Comparison of ENCODE assay signal across 23 mouse cellular contexts in the genomic region with DNA sequence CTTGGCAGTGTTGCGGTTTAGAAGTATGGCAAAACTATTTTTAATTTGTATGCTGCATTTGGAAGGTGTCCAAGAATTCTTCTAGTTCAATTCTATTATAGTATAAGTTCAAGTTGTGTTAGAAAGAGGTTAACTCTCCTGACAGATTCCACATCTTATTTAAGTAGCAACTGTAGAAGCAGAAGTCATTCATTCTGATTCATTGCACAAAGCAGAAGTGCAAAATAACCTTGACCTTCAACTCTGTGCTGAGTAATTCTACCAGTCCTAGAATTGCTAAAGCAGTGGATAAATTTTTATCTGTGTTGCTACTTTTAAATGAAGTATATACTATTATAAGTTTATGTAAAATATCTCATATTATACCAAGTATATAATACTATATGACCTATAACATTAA.
DNase-seq lines count a peak whose midpoint lies in the region; ATAC-seq lines count a peak whose summit lies in the region.
"Had no signal": no experiment of that assay in that cellular context is flagged by ENCODE, and none has a peak within 500 bp of the region (broad histone marks: within the 10 kb centered on the region; RNA-seq: fewer than 3 reads in every experiment).

No protein-coding gene starts in this region.

- H3K27ac ChIP-seq in embryonic facial prominence, embryonic 14.5 days (replicated peaks; ENCODE audit: low read depth, low read length) = no peak overlapping the region
- no peak overlapping the region for H3K27ac ChIP-seq in embryonic facial prominence, embryonic 10.5 days (replicated peaks)
- 0 out of 2 replicates have a peak overlapping the region, but pooled peaks have one; percentile 42 for H3K27ac ChIP-seq in heart, embryonic 16.5 days (ENCODE audit: low read length)
- H3K27ac ChIP-seq in heart, embryonic 11.5 days (ENCODE audit: low read depth, low read length) = no peak overlapping the region
- H3K27ac ChIP-seq: embryonic facial prominence, embryonic 13.5 days; forebrain, embryonic 13.5 days; hindbrain, embryonic 12.5 days had no signal

- ATAC-seq in embryonic facial prominence, embryonic 14.5 days (ENCODE audit: low read depth) = no peak
- ATAC-seq in heart, embryonic 16.5 days (replicated peaks; ENCODE audit: extremely low read depth, insufficient read depth, low FRiP score) = peak; percentile 66
- no peak for ATAC-seq in heart, embryonic 11.5 days (replicated peaks; ENCODE audit: insufficient number of reproducible peaks, low FRiP score, low TSS enrichment)
- ATAC-seq: activated CD4-positive, CD25-positive, alpha-beta regulatory T cell, adult 4 months; forebrain, embryonic 13.5 days; hindbrain, embryonic 16.5 days; inflammation-experienced regulatory T-cells, adult 6 months; intestine, postnatal 0 days; Patski had no signal

- H3K27me3 ChIP-seq in embryonic facial prominence, embryonic 14.5 days (replicated peaks; ENCODE audit: control insufficient read depth, insufficient read depth, low read length) = no peaks in the 10 kb centered on the region
- H3K27me3 ChIP-seq in embryonic facial prominence, embryonic 10.5 days (replicated peaks; ENCODE audit: low read depth, poor library complexity, severe bottlenecking) = no peaks in the 10 kb centered on the region
- no peaks in the 10 kb centered on the region for H3K27me3 ChIP-seq in heart, embryonic 16.5 days (ENCODE audit: control insufficient read depth, insufficient read depth, low read length)
- no peaks in the 10 kb centered on the region for H3K27me3 ChIP-seq in heart, embryonic 11.5 days (ENCODE audit: control insufficient read depth, insufficient read depth, low read length)
- H3K27me3 ChIP-seq: CH12.LX; embryonic facial prominence, embryonic 13.5 days; forebrain, embryonic 13.5 days; hindbrain, embryonic 12.5 days; Patski had no signal

- peak; percentile 25 for DNase-seq in adrenal gland, adult 2 months
- no peak for DNase-seq in adrenal gland, postnatal 4 days (ENCODE audit: low spot score in 2 of 2)
- DNase-seq in embryonic facial prominence, embryonic 14.5 days (ENCODE audit: low spot score) = peak; percentile 3
- DNase-seq in embryonic facial prominence, embryonic 10.5 days (ENCODE audit: low spot score) = no peak
- DNase-seq in brain, adult 2 months (ENCODE audit: low read depth, low spot score) = peak; percentile 9
- no peak for DNase-seq in lung, postnatal 14 days
- DNase-seq: cerebellum, postnatal 14 days; gastrocnemius, postnatal 10 days; heart, postnatal 10 days; heart, postnatal 4 days; kidney, adult 9 months; kidney, postnatal 10 days had no signal

- H3K9me3 ChIP-seq in embryonic facial prominence, embryonic 14.5 days (ENCODE audit: control insufficient read depth, low read length) = no peaks in the 10 kb centered on the region
- no peaks in the 10 kb centered on the region for H3K9me3 ChIP-seq in embryonic facial prominence, embryonic 10.5 days
- peaks cover 5% of the 10 kb centered on the region; the same call in 1 of the 2 replicates for H3K9me3 ChIP-seq in heart, embryonic 16.5 days (replicated peaks; ENCODE audit: control insufficient read depth, low read length)
- no peaks in the 10 kb centered on the region for H3K9me3 ChIP-seq in heart, embryonic 11.5 days (replicated peaks; ENCODE audit: control insufficient read depth, low read length)
- H3K9me3 ChIP-seq: forebrain, embryonic 13.5 days; hindbrain, embryonic 12.5 days had no signal

- H3K4me2 ChIP-seq in embryonic facial prominence, embryonic 14.5 days (ENCODE audit: low read depth, low read length) = no peak overlapping the region
- H3K4me2 ChIP-seq in heart, embryonic 16.5 days (ENCODE audit: low read depth, low read length) = no peak overlapping the region
- no peak overlapping the region for H3K4me2 ChIP-seq in heart, embryonic 11.5 days
- H3K4me2 ChIP-seq: embryonic facial prominence, embryonic 13.5 days; forebrain, embryonic 13.5 days; hindbrain, embryonic 12.5 days had no signal

- no peak overlapping the region for H3K9ac ChIP-seq in embryonic facial prominence, embryonic 14.5 days (ENCODE audit: low read depth, low read length)
- no peak overlapping the region for H3K9ac ChIP-seq in heart, embryonic 16.5 days (ENCODE audit: low read length)
- H3K9ac ChIP-seq in heart, embryonic 11.5 days (ENCODE audit: low read depth, low read length) = no peak overlapping the region
- H3K9ac ChIP-seq: embryonic facial prominence, embryonic 13.5 days; forebrain, embryonic 13.5 days; hindbrain, embryonic 12.5 days had no signal

- H3K36me3 ChIP-seq in embryonic facial prominence, embryonic 14.5 days (ENCODE audit: control insufficient read depth, insufficient read depth, low read length) = no peaks in the 10 kb centered on the region
- H3K36me3 ChIP-seq in embryonic facial prominence, embryonic 10.5 days (replicated peaks) = no peaks in the 10 kb centered on the region
- 0 out of 2 replicates have a peak, but pooled peaks cover 4% of the 10 kb centered on the region for H3K36me3 ChIP-seq in heart, embryonic 16.5 days (ENCODE audit: control insufficient read depth, insufficient read depth)
- no peaks in the 10 kb centered on the region for H3K36me3 ChIP-seq in heart, embryonic 11.5 days (ENCODE audit: control insufficient read depth, insufficient read depth, low read length)
- H3K36me3 ChIP-seq: embryonic facial prominence, embryonic 13.5 days; hindbrain, embryonic 12.5 days had no signal

- no peak overlapping the region for H3K4me3 ChIP-seq in embryonic facial prominence, embryonic 14.5 days (ENCODE audit: low read depth, low read length)
- H3K4me3 ChIP-seq in embryonic facial prominence, embryonic 10.5 days = no peak overlapping the region
- no peak overlapping the region for H3K4me3 ChIP-seq in heart, embryonic 16.5 days (ENCODE audit: low read length)
- no peak overlapping the region for H3K4me3 ChIP-seq in heart, embryonic 11.5 days (ENCODE audit: low read depth, low read length)
- H3K4me3 ChIP-seq: embryonic facial prominence, embryonic 13.5 days; forebrain, embryonic 13.5 days; hindbrain, embryonic 12.5 days had no signal

- no peaks in the 10 kb centered on the region for H3K4me1 ChIP-seq in embryonic facial prominence, embryonic 14.5 days (ENCODE audit: control insufficient read depth, insufficient read depth, low read length)
- no peaks in the 10 kb centered on the region for H3K4me1 ChIP-seq in embryonic facial prominence, embryonic 10.5 days
- H3K4me1 ChIP-seq in heart, embryonic 16.5 days (ENCODE audit: control insufficient read depth, insufficient read depth, low read length) = 0 out of 2 replicates have a peak, but pooled peaks cover 2% of the 10 kb centered on the region
- H3K4me1 ChIP-seq in heart, embryonic 11.5 days (ENCODE audit: control insufficient read depth, insufficient read depth, low read length) = no peaks in the 10 kb centered on the region
- H3K4me1 ChIP-seq: embryonic facial prominence, embryonic 13.5 days; forebrain, embryonic 13.5 days; hindbrain, embryonic 12.5 days had no signal

- WGBS in embryonic facial prominence, embryonic 14.5 days = 67% methylated on average over 1 of the region's 1 CpGs
- WGBS in embryonic facial prominence, embryonic 10.5 days = 92% methylated on average over 1 of the region's 1 CpGs
- 30% methylated on average over 1 of the region's 1 CpGs for WGBS in heart, embryonic 16.5 days
- 67% methylated on average over 1 of the region's 1 CpGs for WGBS in heart, embryonic 11.5 days (ENCODE audit: insufficient replicate concordance)

Comparison
In these comparisons a context has a peak if more than half of its experiments do, and no peak if none do; other contexts are left out.
1. DNase-seq: peak in adrenal gland, adult 2 months (single experiment), embryonic facial prominence, embryonic 14.5 days (single experiment) and brain, adult 2 months (single experiment); none in adrenal gland, postnatal 4 days (0 of 2), embryonic facial prominence, embryonic 10.5 days (single experiment) and lung, postnatal 14 days (single experiment).